Mouse (Mus musculus): ENCODE data around the gene Nuak2.

GRCm38 (mm10) chr1:132321821-132322580 is 6.1 kb downstream of the Nuak2 start:
- TF ChIP-seq POLR2A (IDR thresholded peaks at IDR 0.05; ENCODE audit: borderline replicate concordance, insufficient read depth, low read length) (no peak), CTCF (IDR thresholded peaks at IDR 0.05; ENCODE audit: borderline replicate concordance, insufficient read depth, low read depth, low read length) (no peak)

All from cerebellum, adult 2 months (tissue).